Mouse (Mus musculus) forebrain, embryonic 11.5 days (tissue): Measurements from ENCODE around the gene Ttc7. TPM values are rescaled to one million over a fixed set of nuclear protein-coding genes. Genes with fewer than 3 reads are reported as not detected.

Source experiments
- ATAC-seq: fragments of 200-750 bp; cut with Nextera tagmentation; replicated peaks from 2 replicates; pipeline ENCODE4 v1.8.0; 2017; ENCODE audit warnings: moderate TSS enrichment; ENCODE audit not compliant: low FRiP score
- DNase-seq: peaks from one replicate; pipeline ENCODE4 v3.0.0-alpha.2; 2017; ENCODE audit warnings: low spot score
- H3K27ac ChIP-seq: fragments of 300-500 bp; sonication (generic); 2 replicates; pipeline ENCODE4 v1.5.1; 2014; ENCODE audit warnings: low read depth, low read length
- H3K27me3 ChIP-seq: fragments of 300-500 bp; sonication (generic); 2 replicates; pipeline ENCODE4 v1.6.1; 2014; ENCODE audit warnings: mild to moderate bottlenecking, low read length, mixed read lengths; ENCODE audit not compliant: control insufficient read depth, insufficient read depth
- H3K36me3 ChIP-seq: fragments of 300-500 bp; sonication (generic); 2 replicates; pipeline ENCODE4 v1.6.1; 2014; ENCODE audit warnings: mild to moderate bottlenecking, low read length, moderate library complexity, mixed read lengths; ENCODE audit not compliant: control insufficient read depth, insufficient read depth
- H3K4me1 ChIP-seq: fragments of 300-500 bp; sonication (generic); replicated peaks from 2 replicates; pipeline ENCODE4 v1.6.1; 2014; ENCODE audit warnings: low read length, mixed read lengths; ENCODE audit not compliant: control insufficient read depth, insufficient read depth
- H3K4me2 ChIP-seq: fragments of 300-500 bp; sonication (generic); 2 replicates; pipeline ENCODE4 v1.6.1; 2014; ENCODE audit warnings: low read depth, mild to moderate bottlenecking, low read length, moderate library complexity, mixed read lengths; ENCODE audit not compliant: severe bottlenecking
- H3K4me3 ChIP-seq: fragments of 300-500 bp; sonication (generic); 2 replicates; pipeline ENCODE4 v1.5.1; 2014; ENCODE audit warnings: low read depth, low read length
- H3K9ac ChIP-seq: fragments of 300-500 bp; sonication (generic); 2 replicates; pipeline ENCODE4 v1.6.1; 2014; ENCODE audit warnings: low read length
- H3K9me3 ChIP-seq: fragments of 300-500 bp; sonication (generic); 2 replicates; pipeline ENCODE4 v1.6.1; 2016; ENCODE audit warnings: low read length, mixed read lengths; ENCODE audit not compliant: control insufficient read depth
- WGBS: fragments of 180-500 bp; shearing (Covaris S2); extraction: QIAGEN DNeasy Blood & Tissue Kit; methylation state at CpG from one replicate; pipeline ENCODE4 v1.1.7; 2014; 5-methylcytosine and 5-hydroxymethylcytosine counted together
- polyA plus RNA-seq: library from polyadenylated mRNA; unstranded; fragments of >200 nt; fragmentation: Nextera tagmentation; extraction: Ambion mirVana; gene quantifications from 2 replicates; pipeline ENCODE4 v1.2.1, GENCODE M21; 2014

Gene Ttc7
- polyA plus RNA-seq, 1 experiment from 2014 or later, result 4.2 TPM

GRCm38 (mm10) chr17:87367228-87367627 lies 84.5 kb downstream of the Ttc7 start:
- H3K9me3 ChIP-seq, result no peaks in the 10 kb centered on the region
- DNase-seq (no peak), ATAC-seq (no peak)
- no peak overlapping the region for H3K27ac ChIP-seq
- no peak overlapping the region for H3K4me2 ChIP-seq
- 49% methylated on average over 4 of the region's 4 CpGs for WGBS
- H3K36me3 ChIP-seq, result no peaks in the 10 kb centered on the region
- H3K4me3 ChIP-seq, result no peak overlapping the region
- peaks cover 3% of the 10 kb centered on the region; the same call in 1 of the 2 replicates for H3K4me1 ChIP-seq
- H3K9ac ChIP-seq, result no peak overlapping the region
- no peaks in the 10 kb centered on the region for H3K27me3 ChIP-seq

- Histone ChIP-seq H3K36me3 (no peaks in the 10 kb centered on the region), H3K4me3 (no peak overlapping the region), H3K9me3 (no peaks in the 10 kb centered on the region), H3K4me2 (no peak overlapping the region), H3K27me3 (no peaks in the 10 kb centered on the region), H3K27ac (no peak overlapping the region), H3K4me1 (peaks cover 3% of the 10 kb centered on the region; the same call in 1 of the 2 replicates), H3K9ac (no peak overlapping the region)
- DNase-seq (no peak), ATAC-seq (no peak)
- 61% methylated on average over 3 of the region's 3 CpGs for WGBS
Observed at GRCm38 (mm10) chr17:87367640-87368039, 85.0 kb downstream of the Ttc7 start.

GRCm38 (mm10) chr17:87368481-87368880 lies 85.8 kb downstream of the Ttc7 start:
- Histone ChIP-seq H3K9me3 (no peaks in the 10 kb centered on the region), H3K4me1 (peaks cover 3% of the 10 kb centered on the region; the same call in 1 of the 2 replicates), H3K4me2 (no peak overlapping the region), H3K9ac (no peak overlapping the region), H3K27me3 (no peaks in the 10 kb centered on the region), H3K36me3 (no peaks in the 10 kb centered on the region), H3K27ac (no peak overlapping the region), H3K4me3 (no peak overlapping the region)
- ATAC-seq (no peak), DNase-seq (no peak)
- WGBS, result 92% methylated on average over 10 of the region's 10 CpGs

- Histone ChIP-seq H3K4me2 (no peak overlapping the region), H3K4me1 (peaks cover 3% of the 10 kb centered on the region; the same call in 1 of the 2 replicates), H3K36me3 (no peaks in the 10 kb centered on the region), H3K4me3 (no peak overlapping the region), H3K9ac (no peak overlapping the region), H3K9me3 (no peaks in the 10 kb centered on the region), H3K27me3 (no peaks in the 10 kb centered on the region), H3K27ac (no peak overlapping the region)
- 71% methylated on average over 18 of the region's 18 CpGs for WGBS
- DNase-seq (no peak), ATAC-seq (no peak)
Observed at GRCm38 (mm10) chr17:87369270-87369759, 86.6 kb downstream of the Ttc7 start.

- whole genome bisulfite sequencing, result 78% methylated on average over 7 of the region's 7 CpGs
- H3K27ac ChIP-seq, result no peak overlapping the region
Observed at GRCm38 (mm10) chr17:87372189-87372588, 89.5 kb downstream of the Ttc7 start.

GRCm38 (mm10) chr17:87373327-87373726 lies 90.6 kb downstream of the Ttc7 start:
- no peaks in the 10 kb centered on the region for H3K9me3 ChIP-seq
- DNase-seq (no peak), ATAC-seq (no peak)
- peaks cover 8% of the 10 kb centered on the region for H3K4me1 ChIP-seq
- H3K36me3 ChIP-seq, result no peaks in the 10 kb centered on the region
- no peaks in the 10 kb centered on the region for H3K27me3 ChIP-seq
- H3K4me3 ChIP-seq, result no peak overlapping the region
- H3K4me2 ChIP-seq, result no peak overlapping the region
- 93% methylated on average over 9 of the region's 9 CpGs for WGBS
- no peak overlapping the region for H3K9ac ChIP-seq
- H3K27ac ChIP-seq, result no peak overlapping the region

More at GRCm38 (mm10) chr17:87372189-87372588, 89.5 kb downstream of the Ttc7 start:
- H3K27me3 ChIP-seq, result no peaks in the 10 kb centered on the region
- DNase-seq (no peak), ATAC-seq (no peak)
- no peak overlapping the region for H3K4me2 ChIP-seq
- peaks cover 3% of the 10 kb centered on the region; the same call in 1 of the 2 replicates for H3K4me1 ChIP-seq
- no peaks in the 10 kb centered on the region for H3K9me3 ChIP-seq
- H3K36me3 ChIP-seq, result no peaks in the 10 kb centered on the region
- no peak overlapping the region for H3K4me3 ChIP-seq
- no peak overlapping the region for H3K9ac ChIP-seq

GRCm38 (mm10) chr17:87375941-87376511 lies 93.3 kb downstream of the Ttc7 start:
- Histone ChIP-seq H3K9me3 (no peaks in the 10 kb centered on the region), H3K27ac (no peak overlapping the region), H3K4me1 (peaks cover 17% of the 10 kb centered on the region), H3K27me3 (no peaks in the 10 kb centered on the region), H3K4me3 (no peak overlapping the region), H3K36me3 (no peaks in the 10 kb centered on the region), H3K4me2 (no peak overlapping the region), H3K9ac (no peak overlapping the region)
- DNase-seq (no peak), ATAC-seq (no peak)
- 70% methylated on average over 10 of the region's 10 CpGs for WGBS

GRCm38 (mm10) chr17:87376831-87377471 lies 94.3 kb downstream of the Ttc7 start:
- WGBS, result 84% methylated on average over 6 of the region's 6 CpGs
- Histone ChIP-seq H3K27me3 (no peaks in the 10 kb centered on the region), H3K9me3 (no peaks in the 10 kb centered on the region), H3K36me3 (no peaks in the 10 kb centered on the region), H3K4me1 (peaks cover 17% of the 10 kb centered on the region), H3K4me2 (no peak overlapping the region), H3K27ac (no peak overlapping the region), H3K9ac (no peak overlapping the region), H3K4me3 (no peak overlapping the region)
- ATAC-seq, result no peak
- DNase-seq, result no peak
